Mouse (Mus musculus): ENCODE data around the gene Itgb6.

GRCm38 (mm10) chr2:60583416-60583815, 139.0 kb downstream of the Itgb6 start:
- TF ChIP-seq CTCF (IDR thresholded peaks at IDR 0.05; ENCODE audit: extremely low read depth, insufficient read length, insufficient replicate concordance, low read depth, low read length): no peak
- TF ChIP-seq POLR2A (IDR thresholded peaks at IDR 0.05; ENCODE audit: low read depth, low read length): no peak

Measured in small intestine, adult 2 months (tissue).